Mouse (Mus musculus) forebrain, embryonic 12.5 days (tissue): Measurements from ENCODE around the gene Rnf207. TPM values are rescaled to one million over a fixed set of nuclear protein-coding genes. Genes with fewer than 3 reads are reported as not detected.

ENCODE experiments used
- ATAC-seq: fragments of 200-750 bp; cut with Nextera tagmentation; 2 replicates; pipeline ENCODE4 v1.8.0; 2017; ENCODE audit warnings: moderate TSS enrichment; ENCODE audit not compliant: low FRiP score
- H3K27ac ChIP-seq: fragments of 300-500 bp; sonication (generic); 2 replicates; pipeline ENCODE4 v1.5.1; 2016; ENCODE audit warnings: mild to moderate bottlenecking
- H3K27me3 ChIP-seq: fragments of 300-500 bp; sonication (generic); 2 replicates; pipeline ENCODE4 v1.6.1; 2016; ENCODE audit warnings: mild to moderate bottlenecking
- H3K36me3 ChIP-seq: fragments of 300-500 bp; sonication (generic); replicated peaks from 2 replicates; pipeline ENCODE4 v1.6.1; 2016; ENCODE audit warnings: mild to moderate bottlenecking
- H3K4me1 ChIP-seq: fragments of 300-500 bp; sonication (generic); 2 replicates; pipeline ENCODE4 v1.6.1; 2016
- H3K4me2 ChIP-seq: fragments of 300-500 bp; sonication (generic); 2 replicates; pipeline ENCODE4 v1.6.1; 2016; ENCODE audit warnings: mild to moderate bottlenecking, moderate library complexity
- H3K4me3 ChIP-seq: fragments of 300-500 bp; sonication (generic); replicated peaks from 2 replicates; pipeline ENCODE4 v1.5.1; 2016; ENCODE audit warnings: mild to moderate bottlenecking
- H3K9ac ChIP-seq: fragments of 300-500 bp; sonication (generic); 2 replicates; pipeline ENCODE4 v1.6.1; 2016; ENCODE audit warnings: mild to moderate bottlenecking
- H3K9me3 ChIP-seq: fragments of 300-500 bp; sonication (generic); 2 replicates; pipeline ENCODE4 v1.6.1; 2016
- WGBS: fragments of 180-500 bp; shearing (Covaris S2); methylation state at CpG from one replicate; pipeline ENCODE4 v1.1.7; 2016; 5-methylcytosine and 5-hydroxymethylcytosine counted together
- polyA plus RNA-seq: library from polyadenylated mRNA; unstranded; fragments of >200 nt; fragmentation: Nextera tagmentation; extraction: Ambion mirVana; gene quantifications from 2 replicates; pipeline ENCODE4 v1.2.1, GENCODE M21; 2016

The Rnf207 gene
- polyA plus RNA-seq, 1 experiment from 2014 or later: 2.7 TPM

GRCm38 (mm10) chr4:152276389-152277347 lies 42.1 kb downstream of the Rnf207 start:
- H3K4me1 ChIP-seq: peaks cover 32% of the 10 kb centered on the region
- WGBS: 55% methylated on average over 10 of the region's 10 CpGs
- H3K4me2 ChIP-seq: no peak overlapping the region
- peaks cover 79% of the 10 kb centered on the region for H3K27me3 ChIP-seq
- H3K9ac ChIP-seq: no peak overlapping the region
- no peak overlapping the region for H3K4me3 ChIP-seq
- no peak overlapping the region for H3K27ac ChIP-seq
- no peak for ATAC-seq
- no peaks in the 10 kb centered on the region for H3K9me3 ChIP-seq
- no peaks in the 10 kb centered on the region; the same call in 1 of the 2 replicates for H3K36me3 ChIP-seq

DNA sequence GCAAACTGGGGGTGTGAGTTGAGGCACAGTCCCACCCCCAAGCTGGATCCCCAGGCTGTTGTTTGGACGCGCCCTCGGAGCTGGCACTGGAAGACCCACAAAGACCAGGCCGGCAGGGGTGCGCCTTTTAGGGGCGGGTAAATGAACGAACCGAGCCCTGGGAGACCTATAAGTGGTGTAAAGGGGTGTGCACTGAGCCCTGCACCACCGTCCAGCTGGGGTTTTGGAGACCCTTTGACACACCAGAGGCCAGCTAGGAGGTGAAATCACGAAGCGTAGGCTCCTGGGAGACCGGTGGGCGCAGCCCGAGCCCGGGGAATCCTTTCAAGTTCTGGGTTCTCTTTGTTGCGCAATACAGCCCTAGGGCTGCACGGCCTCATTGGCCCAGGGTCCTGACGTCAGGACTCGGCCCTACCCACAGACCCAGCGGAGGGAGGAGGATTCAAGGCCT lies 44.1 kb downstream of the Rnf207 start:
- peak overlapping the region; percentile 75 for H3K9ac ChIP-seq
- H3K36me3 ChIP-seq: no peaks in the 10 kb centered on the region; the same call in 1 of the 2 replicates
- H3K9me3 ChIP-seq: no peaks in the 10 kb centered on the region
- no peak overlapping the region for H3K27ac ChIP-seq
- H3K4me2 ChIP-seq: peak overlapping the region; percentile 97
- WGBS: 2% methylated on average over 20 of the region's 20 CpGs
- peaks cover 32% of the 10 kb centered on the region for H3K4me1 ChIP-seq
- H3K27me3 ChIP-seq: peaks cover 64% of the 10 kb centered on the region
- H3K4me3 ChIP-seq: peak overlapping the region; percentile 58
- ATAC-seq: peak; percentile 61; the same call in 1 of the 2 replicates

- no peaks in the 10 kb centered on the region for H3K9me3 ChIP-seq
- peak within 1 kb of the TSS; percentile 58 for H3K4me3 ChIP-seq
- 1% methylated on average over 33 of the region's 48 CpGs for WGBS
- H3K4me1 ChIP-seq: peaks cover 32% of the 10 kb centered on the region
- H3K27me3 ChIP-seq: peaks cover 55% of the 10 kb centered on the region
- ATAC-seq: peak; percentile 63
- peak within 1 kb of the TSS; percentile 26 for H3K27ac ChIP-seq
- H3K4me2 ChIP-seq: peak within 1 kb of the TSS; percentile 97
- H3K9ac ChIP-seq: peak within 1 kb of the TSS; percentile 75
- H3K36me3 ChIP-seq: no peaks in the 10 kb centered on the region; the same call in 1 of the 2 replicates
Observed at GRCm38 (mm10) chr4:152273621-152274236, 45.1 kb downstream of the Rnf207 start, which contains the start of gene Gpr153. Gene Gpr153 (plus strand): TSS chr4:152274232.

GRCm38 (mm10) chr4:152273191-152273590 lies 45.6 kb downstream of the Rnf207 start:
- H3K4me1 ChIP-seq: peaks cover 32% of the 10 kb centered on the region
- H3K4me3 ChIP-seq: no peak overlapping the region
- no peak overlapping the region for H3K9ac ChIP-seq
- H3K27me3 ChIP-seq: peaks cover 55% of the 10 kb centered on the region
- peak overlapping the region; percentile 97 for H3K4me2 ChIP-seq
- ATAC-seq: 0 out of 2 replicates have a peak, but pooled peaks have one; percentile 4
- no peaks in the 10 kb centered on the region for H3K9me3 ChIP-seq
- 21% methylated on average over 3 of the region's 3 CpGs for WGBS
- peak overlapping the region; percentile 26; the same call in 1 of the 2 replicates for H3K27ac ChIP-seq
- H3K36me3 ChIP-seq: no peaks in the 10 kb centered on the region; the same call in 1 of the 2 replicates

- ATAC-seq: 0 out of 2 replicates have a peak, but pooled peaks have one; percentile 12
- Histone ChIP-seq H3K4me3 (no peak overlapping the region), H3K9ac (no peak overlapping the region), H3K36me3 (no peaks in the 10 kb centered on the region; the same call in 1 of the 2 replicates), H3K27ac (peak overlapping the region; percentile 36; the same call in 1 of the 2 replicates), H3K4me2 (no peak overlapping the region), H3K4me1 (peaks cover 32% of the 10 kb centered on the region), H3K27me3 (peaks cover 53% of the 10 kb centered on the region), H3K9me3 (no peaks in the 10 kb centered on the region)
- WGBS: 35% methylated on average over 9 of the region's 9 CpGs
Observed at GRCm38 (mm10) chr4:152272449-152273049, 46.2 kb downstream of the Rnf207 start.

DNA sequence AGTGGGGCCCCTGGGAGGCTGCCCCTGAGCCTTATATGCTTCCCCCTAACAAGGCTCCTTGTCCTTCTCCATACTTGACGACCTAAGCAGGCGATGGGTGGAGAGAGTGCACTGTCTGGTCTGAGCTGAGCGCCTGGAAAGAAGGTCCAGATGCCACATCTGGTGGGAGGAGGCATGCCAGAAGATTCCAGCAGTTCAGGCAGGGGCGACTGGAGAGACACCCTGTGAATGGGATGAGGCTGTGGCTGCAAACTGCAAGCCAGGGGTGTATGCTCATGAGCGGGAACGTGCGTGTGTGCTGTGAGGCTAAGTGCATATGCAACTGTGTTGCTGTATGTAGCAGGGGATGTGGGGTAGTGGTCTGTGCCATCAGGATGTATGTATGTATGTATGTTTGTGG lies 46.8 kb downstream of the Rnf207 start:
- 80% methylated on average over 7 of the region's 7 CpGs for WGBS
- peaks cover 32% of the 10 kb centered on the region for H3K4me1 ChIP-seq
- H3K9me3 ChIP-seq: no peaks in the 10 kb centered on the region
- H3K36me3 ChIP-seq: no peaks in the 10 kb centered on the region; the same call in 1 of the 2 replicates
- no peak overlapping the region for H3K9ac ChIP-seq
- H3K27ac ChIP-seq: no peak overlapping the region
- no peak overlapping the region for H3K4me2 ChIP-seq
- no peak for ATAC-seq
- no peak overlapping the region for H3K4me3 ChIP-seq
- H3K27me3 ChIP-seq: peaks cover 52% of the 10 kb centered on the region

DNA sequence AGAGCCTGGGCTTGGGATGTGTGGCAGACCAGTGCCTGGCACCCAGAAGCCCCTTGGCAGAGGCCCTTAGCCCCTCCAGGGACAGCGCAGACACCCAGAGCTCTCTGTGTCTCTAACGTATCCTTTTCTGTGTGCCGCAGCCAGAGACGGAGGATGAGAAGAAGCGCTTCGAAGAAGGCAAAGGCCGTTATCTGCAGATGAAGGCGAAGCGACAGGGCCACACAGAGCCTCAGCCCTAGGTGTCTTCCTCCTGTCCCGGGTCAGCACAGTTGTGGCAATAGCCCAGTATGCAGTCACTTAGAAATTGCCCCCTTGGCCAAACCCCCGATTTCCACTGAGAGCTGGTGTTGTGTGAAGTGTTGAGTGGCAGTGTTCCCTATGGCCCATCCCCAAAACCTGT lies 47.5 kb downstream of the Rnf207 start:
- 94% methylated on average over 11 of the region's 11 CpGs for WGBS
- H3K4me1 ChIP-seq: peaks cover 32% of the 10 kb centered on the region
- no peaks in the 10 kb centered on the region; the same call in 1 of the 2 replicates for H3K36me3 ChIP-seq
- no peak overlapping the region for H3K27ac ChIP-seq
- no peaks in the 10 kb centered on the region for H3K9me3 ChIP-seq
- H3K4me3 ChIP-seq: no peak overlapping the region
- ATAC-seq: no peak
- peaks cover 45% of the 10 kb centered on the region for H3K27me3 ChIP-seq
- H3K4me2 ChIP-seq: no peak overlapping the region
- no peak overlapping the region for H3K9ac ChIP-seq

DNA sequence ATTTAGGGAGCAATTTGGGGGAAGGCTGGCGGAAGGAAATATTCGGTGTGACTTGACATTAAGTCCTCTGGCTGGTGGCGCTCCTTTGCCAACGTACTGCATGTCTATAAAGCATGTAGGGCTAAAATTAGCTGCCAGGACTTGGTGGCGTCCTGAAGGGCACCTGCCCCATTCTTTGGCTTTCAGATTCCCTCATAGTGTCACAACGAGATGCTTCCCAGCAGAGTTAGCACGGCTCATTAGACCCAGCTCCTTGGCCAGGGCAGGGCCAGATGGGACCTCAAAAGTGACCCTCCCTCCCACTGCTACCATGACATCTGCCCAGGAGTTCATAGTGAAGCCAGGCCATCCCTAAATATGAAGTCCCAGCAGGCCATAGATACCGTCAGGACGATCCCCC lies 48.2 kb downstream of the Rnf207 start:
- 76% methylated on average over 9 of the region's 9 CpGs for WGBS
- Histone ChIP-seq H3K27me3 (peaks cover 38% of the 10 kb centered on the region), H3K4me1 (peaks cover 32% of the 10 kb centered on the region)

GRCm38 (mm10) chr4:152269967-152270366 lies 48.8 kb downstream of the Rnf207 start:
- H3K27ac ChIP-seq: no peak overlapping the region
- 87% methylated on average over 13 of the region's 13 CpGs for WGBS
- no peak overlapping the region for H3K4me2 ChIP-seq
- no peak overlapping the region for H3K4me3 ChIP-seq
- H3K9me3 ChIP-seq: no peaks in the 10 kb centered on the region
- H3K4me1 ChIP-seq: peaks cover 31% of the 10 kb centered on the region
- H3K27me3 ChIP-seq: peaks cover 32% of the 10 kb centered on the region
- no peak for ATAC-seq
- H3K36me3 ChIP-seq: peaks cover under 1% of the 10 kb centered on the region; the same call in 1 of the 2 replicates
- no peak overlapping the region for H3K9ac ChIP-seq

More for the DNA sequence above, 48.2 kb downstream of the Rnf207 start:
- no peaks in the 10 kb centered on the region; the same call in 1 of the 2 replicates for H3K36me3 ChIP-seq
- H3K4me3 ChIP-seq: no peak overlapping the region
- ATAC-seq: no peak
- no peaks in the 10 kb centered on the region for H3K9me3 ChIP-seq
- H3K27ac ChIP-seq: no peak overlapping the region
- no peak overlapping the region for H3K4me2 ChIP-seq
- H3K9ac ChIP-seq: no peak overlapping the region

DNA sequence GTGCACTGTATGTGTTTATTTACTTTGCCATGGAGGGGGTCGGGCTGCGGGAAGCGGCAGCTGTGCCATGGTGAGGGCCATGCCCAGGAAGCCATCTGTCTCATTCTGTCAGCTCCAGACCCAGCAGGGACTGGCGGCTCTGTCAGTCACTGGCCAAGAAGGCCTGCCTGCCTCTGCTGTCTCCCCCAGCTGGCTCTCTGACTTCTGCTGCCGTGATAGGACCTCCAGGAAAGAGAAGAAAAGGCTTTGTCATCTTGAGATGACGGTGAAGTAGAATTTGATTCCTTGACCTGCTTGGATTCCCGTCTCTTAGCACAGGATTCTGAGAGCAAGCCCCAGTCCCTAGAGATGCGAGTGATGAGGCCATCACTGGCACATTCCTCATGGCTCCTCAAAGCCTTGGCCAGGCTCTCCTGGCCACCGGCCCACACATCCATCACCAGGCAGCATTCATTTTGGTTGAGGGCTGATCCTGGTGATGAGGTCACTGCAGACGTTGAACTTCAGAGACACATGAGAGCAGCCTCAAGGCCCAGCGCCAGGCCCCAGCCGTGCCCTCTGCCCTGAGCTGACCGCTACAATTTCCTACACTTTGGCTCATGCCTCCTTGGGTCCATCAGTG lies 50.9 kb downstream of the Rnf207 start:
- WGBS: 86% methylated on average over 13 of the region's 13 CpGs
- Histone ChIP-seq H3K27ac (peak overlapping the region; percentile 3; the same call in 1 of the 2 replicates), H3K27me3 (peaks cover 11% of the 10 kb centered on the region; the same call in 1 of the 2 replicates), H3K4me3 (no peak overlapping the region), H3K36me3 (peaks cover 3% of the 10 kb centered on the region; the same call in 1 of the 2 replicates), H3K4me2 (no peak overlapping the region), H3K4me1 (peaks cover 20% of the 10 kb centered on the region), H3K9ac (no peak overlapping the region), H3K9me3 (no peaks in the 10 kb centered on the region)
- ATAC-seq: no peak

DNA sequence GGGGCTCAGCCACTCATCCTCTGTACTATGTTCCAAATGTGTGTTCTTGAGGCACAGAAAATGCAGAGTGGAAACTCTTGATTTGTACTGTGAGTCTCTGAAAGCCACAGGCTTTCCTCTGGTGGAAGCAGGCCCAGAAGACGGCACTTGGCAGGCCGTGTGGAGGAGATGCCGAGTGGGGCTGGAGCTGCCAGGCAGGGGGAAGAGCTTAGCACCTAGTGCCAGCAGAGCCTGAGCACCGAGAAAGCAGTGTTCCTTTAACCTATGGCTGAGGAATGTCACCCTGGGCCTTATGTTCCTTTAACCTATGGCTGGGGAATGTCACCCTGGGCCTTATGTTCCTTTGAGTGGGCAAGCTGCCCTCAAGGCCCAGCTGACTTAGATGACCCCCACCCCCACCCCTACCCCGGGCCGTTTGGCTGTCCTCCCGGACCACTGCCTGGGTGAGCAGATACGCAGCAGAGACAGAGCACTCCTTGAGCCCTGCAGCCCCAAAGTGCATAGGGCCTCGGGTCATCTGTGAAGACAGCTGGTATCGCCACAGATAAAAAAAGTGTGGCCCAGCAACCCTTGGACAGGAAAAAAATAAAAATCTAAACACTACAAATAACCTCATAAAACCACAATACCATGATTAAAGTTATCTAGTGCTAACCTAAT lies 52.4 kb downstream of the Rnf207 start:
- ATAC-seq: no peak
- Histone ChIP-seq H3K9me3 (no peaks in the 10 kb centered on the region), H3K4me3 (no peak overlapping the region), H3K27me3 (0 out of 2 replicates have a peak, but pooled peaks cover 4% of the 10 kb centered on the region), H3K4me1 (peaks cover 15% of the 10 kb centered on the region), H3K9ac (no peak overlapping the region; the same call in 1 of the 2 replicates), H3K36me3 (peaks cover 6% of the 10 kb centered on the region; the same call in 1 of the 2 replicates), H3K4me2 (no peak overlapping the region), H3K27ac (no peak overlapping the region)
- 71% methylated on average over 10 of the region's 10 CpGs for WGBS
